Mouse (Mus musculus): ENCODE measurements around the gene C530008M17Rik.

C530008M17Rik gene

GRCm38 (mm10) chr5:76843448-76843847, 187.1 kb downstream of the C530008M17Rik start:
- DNase-seq: peak; percentile 35

GRCm38 (mm10) chr5:76843851-76844419, 187.6 kb downstream of the C530008M17Rik start:
- DNase-seq: no peak

GRCm38 (mm10) chr5:76844618-76845186, 188.4 kb downstream of the C530008M17Rik start:
- DNase-seq: no peak

GRCm38 (mm10) chr5:76847106-76847505, 190.8 kb downstream of the C530008M17Rik start:
- no peak for DNase-seq

- DNase-seq: no peak
Observed at GRCm38 (mm10) chr5:76851316-76851715, 195.0 kb downstream of the C530008M17Rik start.

- peak; percentile 51 for DNase-seq
Observed at GRCm38 (mm10) chr5:76853549-76853948, 197.2 kb downstream of the C530008M17Rik start.

DNA sequence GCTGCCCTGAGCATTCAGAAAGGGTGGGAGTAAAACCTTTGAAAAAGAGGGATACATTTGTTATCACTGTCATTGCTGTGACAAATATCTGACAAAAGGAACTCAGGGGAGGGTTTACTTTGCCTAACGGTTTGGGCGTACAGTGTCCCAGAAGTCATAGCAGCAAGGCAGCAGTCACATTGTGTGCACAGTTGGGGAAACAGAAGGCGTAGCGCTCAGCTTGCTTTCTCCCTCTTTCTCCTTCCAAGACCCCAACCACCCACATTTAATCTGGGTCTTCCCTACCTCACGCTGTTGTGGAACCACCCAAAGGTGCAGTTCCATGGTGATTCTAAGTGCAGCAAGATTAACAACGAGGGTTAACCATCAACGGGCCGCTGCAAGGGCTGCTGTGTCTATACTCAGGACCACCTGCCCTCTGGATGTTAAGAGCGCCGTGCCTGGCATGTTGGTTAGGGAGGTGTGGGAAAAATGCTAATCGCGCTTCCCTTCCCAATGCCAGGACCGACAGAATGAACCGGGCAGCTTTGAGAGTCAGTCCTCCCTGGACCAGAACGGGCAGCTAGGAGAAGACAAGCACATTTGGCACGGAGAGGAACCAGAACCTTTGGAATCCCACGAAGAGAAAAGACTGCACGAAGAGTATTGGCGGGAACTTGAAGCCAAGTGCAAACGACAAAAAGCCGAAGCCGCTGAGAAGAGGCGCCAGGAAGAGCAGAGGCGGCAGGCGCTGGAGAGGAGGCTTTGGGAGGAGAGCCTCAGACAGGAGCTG, 199.7 kb downstream of the C530008M17Rik start:
- no peak for DNase-seq

DNA sequence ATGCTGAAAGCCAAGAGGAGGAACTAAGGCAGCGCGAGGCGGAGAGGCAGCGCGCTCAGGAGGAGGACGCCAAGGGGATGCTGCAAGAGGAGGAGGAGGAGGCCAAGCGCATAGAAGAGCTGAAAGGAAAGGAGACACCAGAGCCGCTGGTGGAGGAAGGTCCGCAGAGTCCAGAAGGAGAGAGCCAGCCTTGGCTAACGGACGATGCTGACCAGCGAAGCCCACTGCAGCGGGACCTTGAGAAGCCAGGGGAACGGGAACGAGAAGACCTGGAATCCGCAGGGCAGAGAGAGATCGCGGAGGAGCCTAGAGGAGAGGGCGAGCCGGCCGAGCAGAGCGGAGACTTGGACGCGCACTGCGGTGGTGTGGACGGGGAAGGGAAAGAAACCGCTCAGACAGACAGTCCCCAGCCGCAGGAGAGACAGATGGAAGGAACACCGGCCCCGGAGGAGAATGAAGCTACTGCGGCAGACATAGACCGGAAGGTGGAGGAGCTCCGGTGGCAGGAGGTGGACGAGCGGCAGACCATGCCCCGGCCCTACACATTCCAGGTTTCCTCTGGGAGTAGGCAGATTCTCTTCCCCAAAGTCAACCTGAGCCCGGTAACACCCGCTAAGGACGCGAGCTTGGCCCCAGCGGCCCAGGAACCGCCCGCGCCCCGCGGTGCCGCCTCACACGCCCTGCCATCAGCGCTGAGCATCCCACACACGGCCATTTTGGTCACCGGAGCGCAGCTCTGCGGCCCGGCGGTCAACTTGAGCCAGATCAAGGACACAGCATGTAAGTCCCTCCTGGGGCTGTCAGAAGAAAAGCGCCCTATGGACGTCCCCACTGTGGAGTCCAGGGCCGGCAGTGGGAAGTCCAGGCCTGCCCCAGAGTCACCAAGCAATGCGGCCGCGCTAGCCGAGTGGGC, 201.0 kb downstream of the C530008M17Rik start:
- DNase-seq: no peak

GRCm38 (mm10) chr5:76858444-76858843, 202.1 kb downstream of the C530008M17Rik start:
- DNase-seq: no peak

DNA sequence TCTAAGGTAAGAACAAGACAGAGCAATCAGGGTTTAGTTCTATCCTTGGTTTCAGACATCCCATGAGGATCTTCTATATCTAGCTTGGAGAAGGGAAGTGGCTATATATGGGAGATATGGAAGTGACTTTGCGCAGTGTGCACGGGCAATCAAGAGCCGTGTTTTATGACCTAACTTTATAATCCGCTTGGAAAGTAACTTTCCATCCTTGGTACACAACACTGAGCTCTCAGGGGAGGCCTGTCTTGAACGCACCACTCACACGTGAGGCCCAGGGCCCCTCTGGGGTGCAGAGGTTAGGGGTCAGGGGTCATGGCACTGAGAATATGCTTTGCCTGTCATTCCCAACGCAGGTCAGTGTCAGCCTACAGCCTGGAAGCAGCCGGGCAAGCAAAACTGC, 210.5 kb downstream of the C530008M17Rik start:
- no peak for DNase-seq

GRCm38 (mm10) chr5:76868693-76869286, 212.5 kb downstream of the C530008M17Rik start:
- DNase-seq: peak; percentile 13

- DNase-seq: no peak
Observed at GRCm38 (mm10) chr5:76869553-76869952, 213.2 kb downstream of the C530008M17Rik start.

- no peak for DNase-seq
Observed at GRCm38 (mm10) chr5:76876106-76876758, 219.9 kb downstream of the C530008M17Rik start.

- DNase-seq: no peak
Observed at GRCm38 (mm10) chr5:76884107-76884506, 227.8 kb downstream of the C530008M17Rik start.

GRCm38 (mm10) chr5:76887011-76887410, 230.7 kb downstream of the C530008M17Rik start:
- DNase-seq: no peak

DNA sequence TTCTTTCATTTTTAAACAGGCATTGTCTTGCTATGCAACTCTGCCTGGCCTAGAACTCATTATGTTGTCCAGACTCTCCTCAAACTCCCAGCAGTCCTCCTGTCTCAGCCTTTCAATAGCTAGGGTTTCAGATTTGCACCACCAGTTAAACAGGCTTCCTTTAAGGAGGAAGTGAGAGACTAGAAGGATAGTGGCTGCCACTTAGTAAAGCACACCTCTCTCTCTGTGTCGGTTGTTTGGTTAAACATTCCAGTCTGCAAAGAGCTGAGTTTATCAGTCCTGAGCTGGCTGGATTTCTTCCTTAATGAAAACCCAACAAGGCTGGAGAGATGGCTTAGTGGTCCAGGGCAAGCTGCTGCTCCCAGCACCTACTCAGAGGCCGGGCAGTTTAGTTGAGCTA, 236.3 kb downstream of the C530008M17Rik start:
- no peak for DNase-seq

DNA sequence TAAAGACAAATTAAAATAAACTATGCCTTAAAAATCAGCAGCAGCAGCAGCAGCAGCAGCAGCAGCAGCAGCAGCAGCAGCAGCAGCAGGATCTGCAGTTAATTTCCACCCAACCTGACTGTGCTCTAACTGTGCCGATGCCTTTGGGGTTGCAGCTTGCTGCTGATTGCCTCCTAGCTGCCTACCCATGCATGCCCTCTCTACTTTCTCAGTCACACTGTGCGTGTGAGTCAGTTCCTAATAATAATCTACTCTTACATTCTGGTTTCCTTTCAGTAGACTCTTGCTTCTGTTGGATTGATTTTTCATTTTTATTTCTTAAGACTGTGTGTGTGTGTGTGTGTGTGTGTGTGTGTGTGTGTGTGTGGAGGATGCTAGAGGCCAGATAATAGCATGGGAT, 236.8 kb downstream of the C530008M17Rik start:
- no peak for DNase-seq

DNA sequence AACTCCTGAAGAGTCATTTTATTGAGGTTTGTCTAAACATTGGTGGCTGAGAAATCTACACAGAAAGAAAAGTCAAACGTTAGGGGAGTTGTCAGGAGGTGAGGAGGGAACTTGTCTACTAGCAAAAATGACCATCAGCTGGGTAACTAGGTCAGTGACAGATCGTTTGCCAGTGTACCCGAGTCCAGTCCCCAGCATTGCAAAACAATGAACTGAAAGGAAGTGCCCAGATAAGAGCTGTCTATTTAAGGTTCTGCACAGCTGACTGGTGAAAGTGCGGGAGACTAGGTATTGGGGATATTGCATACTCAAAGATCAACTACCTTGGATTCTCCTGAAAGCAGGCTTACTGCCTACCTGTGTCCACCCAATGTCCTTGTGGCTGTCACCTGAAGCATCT, 245.8 kb downstream of the C530008M17Rik start:
- DNase-seq: no peak

DNA sequence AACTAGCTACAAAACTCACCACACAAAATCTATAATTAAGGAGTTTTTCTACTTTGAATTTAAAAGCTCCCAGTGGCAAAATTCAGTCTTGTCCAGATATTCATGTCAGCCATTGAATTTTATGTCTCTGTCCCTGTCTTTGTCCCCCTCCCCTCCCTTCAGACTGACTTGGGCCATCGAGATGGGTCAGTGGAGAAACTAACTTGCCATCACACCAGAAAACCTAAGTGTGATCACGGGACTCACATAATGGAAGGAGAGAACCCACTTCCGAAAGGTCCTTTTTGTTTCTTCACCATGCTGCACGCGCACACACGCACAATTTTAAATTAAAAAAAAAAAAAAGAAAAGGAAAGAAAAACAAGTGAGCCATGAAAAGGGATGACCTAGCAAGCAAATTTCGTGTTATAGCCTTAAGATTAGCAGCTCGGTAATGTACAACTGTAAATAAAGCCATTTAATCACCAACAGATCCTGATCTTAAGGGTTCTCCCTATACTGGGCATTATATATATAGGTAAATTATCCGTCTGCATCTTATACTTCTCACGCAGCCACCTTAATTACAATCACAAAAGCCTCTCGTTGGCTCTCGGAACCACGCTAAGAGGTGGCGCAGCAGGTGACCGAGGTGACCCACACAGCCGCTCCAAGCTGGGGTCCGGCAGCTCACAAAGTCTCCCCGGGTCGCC, 248.5 kb downstream of the C530008M17Rik start:
- no peak for DNase-seq

DNA sequence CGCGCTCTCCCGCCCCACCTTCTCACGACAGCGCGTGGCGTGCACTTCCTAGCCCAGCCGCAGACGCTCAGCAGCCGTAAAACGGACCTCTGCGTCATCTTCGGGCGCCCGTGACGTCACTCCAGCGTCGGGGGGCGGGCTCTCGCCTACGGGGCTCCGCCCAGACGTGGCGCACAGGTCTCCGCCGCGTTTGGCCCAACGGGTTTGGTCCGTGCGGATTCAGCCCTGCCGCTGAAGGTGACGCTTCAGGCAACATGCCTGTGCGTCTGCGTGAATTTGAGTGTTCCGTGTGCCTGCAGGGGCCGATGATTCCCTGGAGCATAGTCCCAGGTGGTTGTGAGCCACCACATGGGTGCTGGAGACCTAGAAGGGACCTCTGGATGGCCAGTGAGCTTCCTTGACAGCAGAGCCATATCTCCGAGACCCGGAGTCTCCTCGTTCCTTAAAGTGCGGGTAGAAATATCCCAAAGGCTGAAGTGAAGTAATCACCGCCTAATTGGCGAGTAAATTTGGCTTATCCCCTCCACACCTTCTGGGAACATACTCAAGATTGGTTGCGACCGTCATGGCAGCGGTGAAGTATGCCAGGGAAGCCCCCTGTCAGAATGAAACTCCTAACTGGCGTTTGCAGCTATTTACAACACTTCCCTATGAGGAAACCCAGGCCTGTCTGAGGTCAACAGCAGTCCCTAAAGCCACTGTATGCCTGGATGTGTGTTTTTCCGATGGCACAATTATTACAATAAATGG, 249.3 kb downstream of the C530008M17Rik start, which contains the start of gene Aasdh:
TSS of gene Aasdh (minus strand) at position 110 of the 750 bp plus-strand sequence.
- DNase-seq: peak; percentile 91

DNA sequence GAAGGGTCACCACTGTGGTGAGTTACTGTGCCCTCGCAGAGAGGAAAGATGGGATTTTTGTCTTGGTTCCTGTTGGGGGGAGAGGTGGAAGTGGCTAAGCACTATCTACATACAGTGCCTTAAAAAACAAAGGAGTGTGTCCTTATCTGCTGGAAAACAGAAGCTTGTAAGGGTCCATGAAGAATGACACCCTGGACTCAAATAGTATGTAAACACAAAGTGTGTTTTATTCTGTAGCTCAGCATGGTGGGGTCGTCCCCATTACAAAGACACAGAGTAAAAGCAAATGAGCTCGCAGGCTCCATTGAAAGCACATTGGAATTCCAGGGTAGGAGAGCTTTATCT, 249.8 kb downstream of the C530008M17Rik start:
- DNase-seq: no peak
